In the genomic region with DNA sequence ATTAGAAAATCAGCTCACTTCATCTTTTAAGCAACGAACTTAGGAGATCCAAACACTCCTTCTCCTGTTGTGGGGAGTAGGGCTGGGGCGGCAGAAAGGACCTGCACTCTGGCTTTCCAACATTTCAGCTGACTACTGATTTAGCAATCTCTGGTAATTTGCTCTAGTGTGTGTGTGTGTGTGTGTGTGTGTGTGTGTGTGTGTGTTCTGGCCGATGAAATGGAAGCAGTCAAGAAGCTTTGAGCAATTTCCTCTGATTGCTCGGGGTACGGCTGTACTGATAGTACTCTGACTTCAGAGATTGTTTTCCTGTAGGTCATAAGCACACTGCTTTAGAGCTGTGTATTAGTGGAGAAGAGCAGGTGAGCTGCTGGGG, we compare ENCODE assay signal across 14 mouse cellular contexts. TPM values are rescaled to one million over a fixed set of nuclear protein-coding genes. Genes with fewer than 3 reads are reported as not detected.
DNase-seq lines count a peak whose midpoint lies in the region; ATAC-seq and TF ChIP-seq lines count a peak whose summit lies in the region.
"Had no signal": no experiment of that assay in that cellular context is flagged by ENCODE, and none has a peak within 500 bp of the region (broad histone marks: within the 10 kb centered on the region; RNA-seq: fewer than 3 reads in every experiment).

No protein-coding gene starts in this region.

- no peak overlapping the region for H3K4me2 ChIP-seq in forebrain, postnatal 0 days (ENCODE audit: low read depth)
- no peak overlapping the region for H3K4me2 ChIP-seq in forebrain, embryonic 14.5 days (ENCODE audit: low read length)
- no peak overlapping the region for H3K4me2 ChIP-seq in hindbrain, postnatal 0 days (ENCODE audit: low read depth, low read length)
- no peak overlapping the region for H3K4me2 ChIP-seq in hindbrain, embryonic 14.5 days (replicated peaks)
- no peak overlapping the region for H3K4me2 ChIP-seq in liver, embryonic 12.5 days
- H3K4me2 ChIP-seq: embryonic facial prominence, embryonic 13.5 days; lung, embryonic 14.5 days; neural tube, embryonic 15.5 days had no signal

- no peaks in the 10 kb centered on the region for H3K4me1 ChIP-seq in forebrain, postnatal 0 days (ENCODE audit: insufficient read depth)
- no peaks in the 10 kb centered on the region for H3K4me1 ChIP-seq in forebrain, embryonic 14.5 days (ENCODE audit: control insufficient read depth, insufficient read depth, low read length)
- H3K4me1 ChIP-seq in hindbrain, postnatal 0 days (ENCODE audit: insufficient read depth, low read length) = no peaks in the 10 kb centered on the region
- H3K4me1 ChIP-seq in hindbrain, embryonic 14.5 days (replicated peaks; ENCODE audit: control insufficient read depth, insufficient read depth, low read length) = no peaks in the 10 kb centered on the region
- H3K4me1 ChIP-seq in liver, embryonic 12.5 days = no peaks in the 10 kb centered on the region
- H3K4me1 ChIP-seq: embryonic facial prominence, embryonic 13.5 days; neural tube, embryonic 15.5 days had no signal

- no peaks in the 10 kb centered on the region; the same call in none of the 2 replicates for H3K36me3 ChIP-seq in forebrain, postnatal 0 days (ENCODE audit: insufficient read depth)
- H3K36me3 ChIP-seq in forebrain, embryonic 14.5 days (ENCODE audit: control insufficient read depth, insufficient read depth, low read length) = no peaks in the 10 kb centered on the region
- no peaks in the 10 kb centered on the region for H3K36me3 ChIP-seq in hindbrain, postnatal 0 days (ENCODE audit: insufficient read depth, low read length)
- H3K36me3 ChIP-seq in hindbrain, embryonic 14.5 days (replicated peaks; ENCODE audit: control insufficient read depth, insufficient read depth) = peaks cover 5% of the 10 kb centered on the region; the same call in 1 of the 2 replicates
- no peaks in the 10 kb centered on the region for H3K36me3 ChIP-seq in liver, embryonic 12.5 days
- H3K36me3 ChIP-seq: embryonic facial prominence, embryonic 13.5 days; neural tube, embryonic 15.5 days had no signal

- no peaks in the 10 kb centered on the region for H3K9me3 ChIP-seq in forebrain, postnatal 0 days (ENCODE audit: low read length)
- H3K9me3 ChIP-seq in forebrain, embryonic 14.5 days (replicated peaks; ENCODE audit: control insufficient read depth, low read length) = no peaks in the 10 kb centered on the region
- H3K9me3 ChIP-seq in hindbrain, postnatal 0 days (ENCODE audit: low read length) = no peaks in the 10 kb centered on the region
- no peaks in the 10 kb centered on the region for H3K9me3 ChIP-seq in hindbrain, embryonic 14.5 days (ENCODE audit: control insufficient read depth, low read length)
- no peaks in the 10 kb centered on the region for H3K9me3 ChIP-seq in liver, embryonic 12.5 days (replicated peaks)
- H3K9me3 ChIP-seq: embryonic facial prominence, embryonic 13.5 days; neural tube, embryonic 15.5 days had no signal

- no peak overlapping the region for H3K9ac ChIP-seq in forebrain, postnatal 0 days
- H3K9ac ChIP-seq in forebrain, embryonic 14.5 days (ENCODE audit: low read length) = no peak overlapping the region
- no peak overlapping the region for H3K9ac ChIP-seq in hindbrain, postnatal 0 days (replicated peaks; ENCODE audit: low read length)
- no peak overlapping the region for H3K9ac ChIP-seq in hindbrain, embryonic 14.5 days
- no peak overlapping the region for H3K9ac ChIP-seq in liver, embryonic 12.5 days
- H3K9ac ChIP-seq: embryonic facial prominence, embryonic 13.5 days; lung, embryonic 14.5 days; neural tube, embryonic 15.5 days had no signal

- WGBS in forebrain, postnatal 0 days = 60% methylated on average over 5 of the region's 5 CpGs
- WGBS in forebrain, embryonic 14.5 days = 83% methylated on average over 5 of the region's 5 CpGs
- 68% methylated on average over 5 of the region's 5 CpGs for WGBS in hindbrain, postnatal 0 days
- 83% methylated on average over 5 of the region's 5 CpGs for WGBS in hindbrain, embryonic 14.5 days
- WGBS in liver, embryonic 12.5 days (ENCODE audit: insufficient replicate concordance) = 39% methylated on average over 5 of the region's 5 CpGs

- no peaks in the 10 kb centered on the region for H3K27me3 ChIP-seq in forebrain, postnatal 0 days (ENCODE audit: insufficient read depth, low read length)
- no peaks in the 10 kb centered on the region for H3K27me3 ChIP-seq in forebrain, embryonic 14.5 days (replicated peaks; ENCODE audit: control insufficient read depth, insufficient read depth, low read length)
- H3K27me3 ChIP-seq in hindbrain, postnatal 0 days (ENCODE audit: insufficient read depth, low read length) = no peaks in the 10 kb centered on the region
- H3K27me3 ChIP-seq in hindbrain, embryonic 14.5 days (ENCODE audit: control insufficient read depth, insufficient read depth, low read length) = no peaks in the 10 kb centered on the region; the same call in none of the 2 replicates
- no peaks in the 10 kb centered on the region; the same call in 1 of the 2 replicates for H3K27me3 ChIP-seq in liver, embryonic 12.5 days (replicated peaks)
- H3K27me3 ChIP-seq: neural tube, embryonic 15.5 days had no signal

- no peak for TF ChIP-seq CTCF in forebrain, postnatal 0 days (IDR thresholded peaks at IDR 0.05; ENCODE audit: low read depth)
- no peak for TF ChIP-seq CTCF in hindbrain, postnatal 0 days (IDR thresholded peaks at IDR 0.05; ENCODE audit: low read depth)

- ATAC-seq in forebrain, postnatal 0 days = peak; percentile 44
- no peak for ATAC-seq in forebrain, embryonic 14.5 days
- ATAC-seq in hindbrain, postnatal 0 days = peak; percentile 54
- ATAC-seq in hindbrain, embryonic 14.5 days (ENCODE audit: low FRiP score) = no peak
- no peak for ATAC-seq in liver, embryonic 12.5 days

- DNase-seq in forebrain, postnatal 0 days = no peak
- no peak for DNase-seq in forebrain, embryonic 14.5 days (ENCODE audit: low spot score)
- peak; percentile 5 for DNase-seq in hindbrain, postnatal 0 days (ENCODE audit: low spot score)
- DNase-seq in hindbrain, embryonic 14.5 days (ENCODE audit: low spot score) = no peak
- DNase-seq in urinary bladder, postnatal 14 days (ENCODE audit: low spot score) = peak; percentile 12
- no peak for DNase-seq in urinary bladder, postnatal 25 days (ENCODE audit: low spot score)
- no peak for DNase-seq in spleen, postnatal 10 days (ENCODE audit: low spot score in 2 of 2)
- DNase-seq: B cell, adult 2 months; kidney, postnatal 4 days; thymus, adult 18-20 months had no signal

- H3K27ac ChIP-seq in forebrain, postnatal 0 days (ENCODE audit: low read depth, low read length) = no peak overlapping the region
- no peak overlapping the region for H3K27ac ChIP-seq in forebrain, embryonic 14.5 days (ENCODE audit: low read depth, low read length)
- H3K27ac ChIP-seq in hindbrain, postnatal 0 days = peak overlapping the region; percentile 45; the same call in 1 of the 2 replicates
- no peak overlapping the region for H3K27ac ChIP-seq in hindbrain, embryonic 14.5 days
- no peak overlapping the region for H3K27ac ChIP-seq in liver, embryonic 12.5 days
- H3K27ac ChIP-seq: embryonic facial prominence, embryonic 13.5 days; neural tube, embryonic 15.5 days had no signal

- no peak overlapping the region for H3K4me3 ChIP-seq in forebrain, postnatal 0 days (ENCODE audit: low read depth, low read length)
- no peak overlapping the region for H3K4me3 ChIP-seq in forebrain, embryonic 14.5 days (ENCODE audit: low read depth, low read length)
- no peak overlapping the region for H3K4me3 ChIP-seq in hindbrain, postnatal 0 days (ENCODE audit: low read length)
- no peak overlapping the region for H3K4me3 ChIP-seq in hindbrain, embryonic 14.5 days (replicated peaks; ENCODE audit: low read length)
- H3K4me3 ChIP-seq in liver, embryonic 12.5 days = no peak overlapping the region
- H3K4me3 ChIP-seq: embryonic facial prominence, embryonic 13.5 days; neural tube, embryonic 15.5 days had no signal

RNA-seq across cellular contexts. Expression of a gene that starts 53.5 kb away (rescaled TPM):
- 0.38 and 0.62 TPM in 2 replicates for total RNA-seq in forebrain, postnatal 0 days (2014; rRNA removed)
- polyA plus RNA-seq in forebrain, postnatal 0 days (2015; fragmentation: Nextera tagmentation; extraction: Ambion mirVana) = 0.11 and 0.21 TPM in 2 replicates
- 0.08 TPM in 1 of 2 replicates, not detected in the other for polyA plus RNA-seq in forebrain, embryonic 14.5 days (2014; fragmentation: Nextera tagmentation; extraction: Ambion mirVana)
- total RNA-seq in hindbrain, postnatal 0 days (2014; rRNA removed) = 0.37 and 0.43 TPM in 2 replicates
- polyA plus RNA-seq in hindbrain, postnatal 0 days (2015; fragmentation: Nextera tagmentation; extraction: Ambion mirVana) = 0.15 and 0.25 TPM in 2 replicates
- 0.09 and 0.10 TPM in 2 replicates for polyA plus RNA-seq in hindbrain, embryonic 14.5 days (2014; fragmentation: Nextera tagmentation; extraction: Ambion mirVana)
- polyA plus RNA-seq in liver, embryonic 12.5 days (2016; fragmentation: Nextera tagmentation; extraction: Ambion mirVana) = not detected in 2 replicates

Comparison
In these comparisons a context has a peak if more than half of its experiments do, and no peak if none do; other contexts are left out.
1. ATAC-seq: peak in forebrain, postnatal 0 days (single experiment) and hindbrain, postnatal 0 days (single experiment); none in forebrain, embryonic 14.5 days (single experiment), hindbrain, embryonic 14.5 days (single experiment) and liver, embryonic 12.5 days (single experiment).
2. DNase-seq: peak in hindbrain, postnatal 0 days (single experiment) and urinary bladder, postnatal 14 days (single experiment); none in forebrain, postnatal 0 days (single experiment), forebrain, embryonic 14.5 days (single experiment), hindbrain, embryonic 14.5 days (single experiment), urinary bladder, postnatal 25 days (single experiment) and spleen, postnatal 10 days (0 of 2).